Mouse (Mus musculus) inflammation-experienced regulatory T-cells, adult 6 months (primary cell): ENCODE measurements around the gene Rgs7. TPM values are rescaled to one million over a fixed set of nuclear protein-coding genes. Genes with fewer than 3 reads are reported as not detected.

ENCODE experiments used
- ATAC-seq: one replicate; pipeline ENCODE4 v1.8.0; 2017
- polyA plus RNA-seq, 3 experiments: library from polyadenylated mRNA; unstranded; fragments of 100-300 nt; shearing (Covaris generic); gene quantifications; one replicate each; pipeline ENCODE4 v1.2.1; 2017

Gene Rgs7
- polyA plus RNA-seq, 3 experiments from 2014 or later = not detected

GRCm38 (mm10) chr1:175143051-175143450 lies 349.2 kb downstream of the Rgs7 start:
- no peak for ATAC-seq

- no peak for ATAC-seq
Measured at GRCm38 (mm10) chr1:175128525-175128924, 363.8 kb downstream of the Rgs7 start.

DNA sequence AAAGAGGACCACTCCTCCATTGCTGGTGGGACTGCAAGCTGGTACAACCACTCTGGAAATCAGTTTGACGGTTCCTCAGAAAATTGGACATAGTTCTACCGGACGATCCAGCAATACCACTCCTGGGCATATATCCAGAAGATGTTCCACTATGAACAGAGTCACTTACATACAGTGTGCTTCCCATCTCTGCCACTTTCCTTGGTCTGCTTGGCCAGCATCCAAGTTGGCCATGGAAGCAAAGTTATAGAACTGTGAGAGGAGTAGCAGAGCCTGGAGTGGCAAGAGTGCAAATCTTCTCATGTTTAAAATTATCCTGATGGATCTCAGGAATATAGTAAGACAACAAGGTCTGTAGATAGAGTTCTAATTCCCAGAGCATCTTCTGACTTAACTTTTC lies 367.9 kb downstream of the Rgs7 start:
- ATAC-seq = no peak

DNA sequence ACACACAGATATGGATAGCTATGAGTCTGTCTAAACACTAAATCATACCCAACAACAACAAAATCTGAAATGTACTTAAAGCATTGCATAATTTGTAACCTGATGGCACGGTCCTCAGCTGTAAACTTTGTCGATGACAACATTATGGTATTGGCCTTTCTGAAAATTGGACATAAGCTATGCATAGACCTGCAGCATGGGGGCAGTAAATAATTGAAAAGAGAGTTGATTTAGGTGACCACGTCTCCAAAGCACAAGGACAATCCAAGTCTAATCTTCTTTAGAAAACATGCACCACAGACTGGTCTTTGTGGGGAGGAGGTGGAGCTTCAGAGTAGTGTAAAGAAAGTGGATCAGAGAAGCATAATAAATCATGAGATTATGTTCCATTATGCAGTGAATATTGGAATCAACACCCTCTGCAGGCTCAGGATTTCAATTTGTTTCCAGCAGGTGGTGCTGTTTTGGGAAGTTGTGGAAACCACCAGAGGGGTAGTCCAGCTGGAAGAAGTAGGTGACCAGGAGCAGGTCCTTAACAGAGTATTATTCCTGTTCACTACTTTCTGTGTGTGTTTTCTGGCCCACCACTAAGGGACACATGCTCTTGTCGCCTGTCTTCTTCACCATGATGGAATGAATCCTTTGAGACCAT lies 373.3 kb downstream of the Rgs7 start:
- ATAC-seq = no peak

GRCm38 (mm10) chr1:175108270-175108860 lies 383.9 kb downstream of the Rgs7 start:
- no peak for ATAC-seq

DNA sequence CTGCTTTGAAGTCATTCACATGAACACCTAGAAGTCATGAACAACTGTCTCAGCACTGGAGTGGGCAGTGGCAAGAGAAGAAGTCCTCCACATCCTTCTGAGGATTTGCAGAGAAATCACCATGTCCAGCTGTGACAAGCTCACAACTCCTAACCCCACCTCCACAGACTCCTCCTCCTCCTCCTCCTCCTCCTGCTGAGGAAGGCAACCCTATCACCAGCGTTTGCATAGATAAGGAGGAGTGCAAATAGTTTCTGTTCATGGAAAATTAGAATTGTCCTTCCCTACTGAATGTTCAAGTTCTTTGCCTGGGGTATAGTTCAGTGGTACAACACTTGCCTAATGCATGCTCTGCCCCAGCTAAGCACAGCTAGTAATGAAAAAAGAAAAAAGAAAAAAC lies 386.0 kb downstream of the Rgs7 start:
- ATAC-seq = no peak

- ATAC-seq = no peak
Measured at GRCm38 (mm10) chr1:175105426-175105825, 386.9 kb downstream of the Rgs7 start.

DNA sequence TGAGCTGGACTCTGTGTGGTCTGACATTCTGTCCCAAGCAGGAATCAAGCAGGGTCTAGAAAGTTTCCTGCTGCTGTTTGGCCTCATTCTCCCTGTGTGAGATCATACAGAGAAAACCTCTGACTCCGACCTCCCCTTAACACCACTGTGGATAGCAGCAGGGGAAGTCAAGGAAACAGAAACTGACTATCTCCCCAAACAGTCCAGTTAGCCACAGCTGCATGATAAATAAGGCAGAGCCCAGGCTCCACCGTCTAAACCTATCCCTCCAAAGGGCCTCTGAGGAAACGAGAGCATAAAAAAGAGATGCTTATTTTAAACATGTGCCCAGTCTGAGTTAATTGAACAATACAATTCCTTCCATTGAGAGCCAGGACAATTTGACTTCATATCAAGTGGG lies 395.3 kb downstream of the Rgs7 start:
- ATAC-seq = no peak

DNA sequence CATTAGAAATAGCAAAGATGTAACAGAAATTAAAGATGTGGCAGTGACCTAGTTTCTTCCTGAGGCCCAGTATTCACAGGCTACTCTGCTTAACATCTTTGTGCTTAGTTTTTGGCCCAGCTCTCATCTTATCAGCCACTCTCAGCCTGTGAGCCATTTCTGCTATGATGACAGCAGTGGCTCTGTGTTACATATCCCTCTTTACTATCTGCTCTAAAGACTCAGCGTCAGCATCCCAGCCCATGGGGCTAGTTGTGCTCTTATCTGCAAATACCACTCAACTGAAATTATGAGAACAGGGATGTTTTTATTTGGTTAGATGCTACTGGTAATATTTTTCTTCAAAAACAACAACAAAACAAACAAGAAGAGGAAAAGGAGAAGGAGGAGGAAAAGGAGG lies 410.2 kb downstream of the Rgs7 start:
- ATAC-seq = no peak

- ATAC-seq = no peak
Measured at GRCm38 (mm10) chr1:175079819-175080608, 412.3 kb downstream of the Rgs7 start.

- no peak for ATAC-seq
Measured at GRCm38 (mm10) chr1:175073500-175074232, 418.6 kb downstream of the Rgs7 start.

- no peak for ATAC-seq
Measured at GRCm38 (mm10) chr1:175069758-175070290, 422.5 kb downstream of the Rgs7 start.

GRCm38 (mm10) chr1:175049121-175049520 lies 443.2 kb downstream of the Rgs7 start:
- no peak for ATAC-seq

- no peak for ATAC-seq
Measured at GRCm38 (mm10) chr1:175041167-175041817, 451.0 kb downstream of the Rgs7 start.

- ATAC-seq = no peak
Measured at GRCm38 (mm10) chr1:175040038-175040437, 452.3 kb downstream of the Rgs7 start.

DNA sequence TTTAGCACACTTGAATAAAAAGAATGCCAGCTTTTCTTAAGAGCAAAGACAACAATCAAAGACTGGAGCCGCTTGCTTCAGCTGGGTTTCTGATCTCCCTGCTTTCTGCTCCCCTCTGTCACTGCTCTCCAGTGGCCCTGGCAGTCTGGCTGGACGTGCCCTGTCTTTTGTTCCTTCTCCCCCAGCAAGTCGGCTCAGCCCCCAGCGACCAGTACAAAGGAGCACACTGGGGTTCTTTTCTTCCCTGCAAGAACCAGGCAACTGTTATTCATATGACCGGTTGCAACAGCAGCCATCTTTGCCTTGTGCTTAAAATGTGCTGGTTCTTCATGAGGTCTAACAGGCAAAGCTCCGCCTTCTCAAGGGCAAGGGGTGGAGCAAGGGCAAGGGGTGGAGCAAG lies 452.7 kb downstream of the Rgs7 start:
- ATAC-seq = no peak

DNA sequence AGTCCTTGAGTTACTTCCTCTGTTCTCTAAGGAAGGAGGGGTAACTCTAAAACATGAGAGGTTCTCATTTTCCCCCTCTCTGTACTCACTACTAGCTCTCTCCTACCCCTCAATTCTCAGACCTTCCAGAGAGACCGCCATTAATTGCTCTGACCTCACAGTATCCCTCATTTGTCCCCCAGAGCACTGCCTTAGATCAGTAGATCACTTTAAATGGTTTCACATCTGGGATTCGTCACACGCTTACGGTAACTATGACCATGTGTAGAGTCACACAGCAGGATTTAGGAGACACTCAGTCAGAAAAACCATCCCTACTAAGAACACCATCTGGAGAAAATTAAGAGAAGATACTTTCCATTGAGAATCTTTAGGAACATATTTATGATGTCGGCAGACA lies 456.8 kb downstream of the Rgs7 start:
- no peak for ATAC-seq

GRCm38 (mm10) chr1:175032015-175032414 lies 460.3 kb downstream of the Rgs7 start:
- no peak for ATAC-seq

DNA sequence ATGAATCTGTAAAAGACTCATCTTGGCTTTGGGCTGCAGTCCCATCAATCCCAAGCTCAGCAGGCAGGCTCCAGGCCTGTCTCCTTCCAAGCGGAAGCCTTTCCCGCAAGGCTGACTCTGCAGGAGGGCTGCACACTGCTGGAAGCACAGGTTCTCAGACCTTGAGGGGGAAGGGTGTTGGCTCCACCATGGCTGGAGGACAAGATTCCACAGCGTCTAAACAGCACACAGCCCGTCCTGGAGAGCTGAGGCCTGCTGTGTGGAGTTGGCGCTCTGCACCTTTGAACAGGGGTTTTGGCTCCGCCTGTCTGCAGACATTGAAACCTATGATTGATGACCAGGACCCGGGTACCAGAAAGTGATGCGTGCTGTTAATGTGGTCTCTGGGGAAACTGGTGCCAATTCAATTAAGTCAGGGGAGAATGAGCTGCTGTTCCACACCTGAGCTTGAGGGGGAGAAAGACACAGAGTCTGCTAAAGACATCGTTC lies 463.5 kb downstream of the Rgs7 start:
- no peak for ATAC-seq

- ATAC-seq = no peak
Measured at GRCm38 (mm10) chr1:175028267-175028666, 464.0 kb downstream of the Rgs7 start.

- no peak for ATAC-seq
Measured at GRCm38 (mm10) chr1:175025781-175026309, 466.5 kb downstream of the Rgs7 start.

DNA sequence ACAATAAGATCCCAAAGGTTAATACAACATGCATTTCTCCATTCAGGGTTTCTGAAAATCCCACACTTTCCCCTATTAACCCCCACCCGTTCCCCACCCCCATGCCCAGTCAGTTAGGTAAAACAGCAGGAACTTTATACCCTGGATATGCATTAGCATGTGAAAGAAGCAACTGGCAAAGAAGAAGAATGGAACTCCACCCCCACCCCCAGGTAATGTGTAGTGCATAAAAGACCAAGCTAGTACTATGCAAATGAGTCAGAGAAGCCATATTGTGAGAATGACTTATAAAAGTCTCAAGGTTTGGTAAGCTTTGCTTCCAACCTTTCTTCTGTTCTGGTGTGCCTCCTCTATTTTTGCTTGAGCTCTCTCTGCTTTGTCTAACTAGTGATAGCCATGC lies 468.2 kb downstream of the Rgs7 start:
- ATAC-seq = no peak
